Mouse (Mus musculus): ENCODE data around the gene Asb7. TPM values are rescaled to one million over a fixed set of nuclear protein-coding genes. Genes with fewer than 3 reads are reported as not detected.

Gene Asb7
- total RNA-seq, 2 experiments from 2014 or later = 19.5 to 20.6 TPM

DNA sequence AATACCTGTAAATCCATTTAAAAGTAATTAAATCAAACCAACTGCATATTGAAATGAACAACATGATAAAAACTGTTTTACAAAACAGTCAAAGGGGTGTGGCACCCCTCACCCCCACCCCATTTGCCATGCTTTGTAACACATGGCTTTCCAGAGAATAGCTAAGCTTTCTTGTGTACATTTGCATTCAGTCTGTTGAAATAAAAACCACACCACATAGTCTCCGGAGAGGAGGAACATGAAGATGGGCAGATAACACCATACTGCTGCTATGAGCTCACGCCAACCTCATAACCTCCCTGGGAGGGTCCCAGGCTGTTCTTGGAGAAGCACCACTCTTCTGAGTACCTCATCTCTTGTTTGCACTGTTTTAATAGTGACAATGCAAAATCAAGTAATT is 40.2 kb downstream of the Asb7 start:
- Histone ChIP-seq H3K4me3 (no peak overlapping the region), H3K27ac (no peak overlapping the region)
- TF ChIP-seq CTCF (conservative IDR thresholded peaks at IDR 0.05) = no peak
- no peak for DNase-seq (ENCODE audit: low spot score in 2 of 2)

DNA sequence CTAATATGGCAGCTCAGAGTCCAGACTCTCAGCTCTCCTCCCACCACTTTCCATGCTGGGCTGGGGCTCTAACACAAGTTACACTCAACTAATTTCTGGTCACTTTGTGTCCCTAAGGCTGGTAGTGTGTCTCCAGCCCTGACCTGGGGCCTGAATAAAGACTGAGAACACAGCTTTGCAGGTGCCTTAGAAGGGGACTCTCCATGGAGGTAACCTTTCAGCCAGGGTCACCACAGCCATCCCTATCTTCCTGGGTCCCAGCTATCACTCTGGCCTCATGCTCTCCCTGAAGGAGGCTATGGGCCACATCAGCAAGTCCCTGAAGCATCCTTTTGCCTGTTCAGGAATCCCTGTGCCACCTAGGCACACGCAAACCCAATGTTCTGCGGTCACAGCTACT is 43.7 kb downstream of the Asb7 start:
- no peak overlapping the region for H3K4me3 ChIP-seq
- no peak for TF ChIP-seq CTCF (conservative IDR thresholded peaks at IDR 0.05)
- DNase-seq (ENCODE audit: low spot score in 2 of 2) = no peak
- no peak overlapping the region for H3K27ac ChIP-seq

DNA sequence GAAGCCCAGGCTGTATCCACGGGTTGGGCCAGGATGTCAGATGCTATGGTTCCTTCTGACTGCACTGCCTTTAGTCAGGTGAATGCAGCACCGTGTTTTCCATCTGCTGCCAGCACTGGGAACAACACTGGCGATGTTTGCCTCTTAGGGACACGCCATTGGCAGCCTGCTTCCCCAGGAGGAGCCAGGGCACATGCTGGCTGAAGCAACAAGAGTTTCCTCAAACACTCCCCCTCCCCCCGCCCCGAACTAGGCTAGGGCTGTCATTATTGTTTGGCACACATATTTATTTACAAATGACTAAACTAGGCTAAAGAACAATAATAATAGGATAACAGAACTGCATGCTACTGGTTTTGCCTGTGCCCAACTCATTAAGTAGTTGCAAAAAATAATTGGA is 56.0 kb downstream of the Asb7 start:
- TF ChIP-seq CTCF (conservative IDR thresholded peaks at IDR 0.05) = no peak
- Histone ChIP-seq H3K27ac (no peak overlapping the region), H3K4me3 (no peak overlapping the region)
- DNase-seq (ENCODE audit: low spot score in 2 of 2) = no peak

DNA sequence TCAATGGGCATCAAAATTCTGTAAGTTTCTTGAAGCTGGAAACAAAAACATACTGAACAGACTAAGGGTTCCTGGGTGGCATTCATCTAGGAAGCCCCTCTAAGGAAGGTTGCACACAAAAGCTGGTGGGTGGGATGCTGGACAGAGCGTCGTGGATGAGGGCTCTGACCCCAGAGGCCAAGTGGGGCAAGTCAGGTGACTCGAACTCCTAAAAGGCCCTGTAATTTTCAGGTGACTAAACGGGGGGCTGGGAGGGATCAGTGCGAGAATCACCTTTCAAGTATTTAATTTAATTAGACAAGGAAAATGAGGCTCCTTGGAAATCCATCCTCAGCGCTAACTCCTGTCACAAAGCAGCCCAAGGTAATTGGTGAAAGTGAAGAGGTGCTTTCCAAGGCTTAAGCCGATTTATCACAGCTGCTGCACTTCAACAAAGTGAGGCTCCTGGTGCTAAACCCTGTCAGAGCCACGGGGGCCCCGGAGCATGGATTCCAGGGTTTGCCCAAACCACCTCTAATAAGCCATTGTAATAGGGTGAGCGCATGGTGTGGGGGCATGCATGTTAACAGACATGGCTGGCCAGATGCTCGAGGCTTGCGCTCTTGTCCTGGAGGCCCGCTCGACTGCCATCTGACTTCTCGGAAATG is 59.1 kb downstream of the Asb7 start:
- DNase-seq (ENCODE audit: low spot score in 2 of 2) = no peak
- Histone ChIP-seq H3K4me3 (no peak overlapping the region), H3K27ac (no peak overlapping the region)
- no peak for TF ChIP-seq CTCF (conservative IDR thresholded peaks at IDR 0.05)

DNA sequence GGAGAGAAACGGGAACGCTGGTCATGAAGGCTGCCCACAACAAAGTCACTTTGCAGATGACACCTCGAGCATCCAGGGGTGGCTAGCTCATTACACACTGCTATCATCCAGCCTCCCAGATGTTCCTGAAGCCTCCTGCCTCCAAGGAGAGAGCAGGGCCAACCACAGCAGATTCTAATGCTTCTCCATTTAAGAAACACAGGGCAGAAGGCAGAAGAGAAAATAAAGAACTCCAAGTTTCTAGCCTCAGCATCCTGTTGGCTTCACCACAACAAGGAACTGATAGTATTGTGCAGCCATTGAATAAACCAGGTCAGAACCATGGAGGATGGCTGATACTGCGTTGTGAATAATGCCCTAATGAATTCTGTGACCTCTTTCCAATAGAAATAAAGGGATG is 60.0 kb downstream of the Asb7 start:
- Histone ChIP-seq H3K27ac (no peak overlapping the region), H3K4me3 (no peak overlapping the region)
- no peak for TF ChIP-seq CTCF (conservative IDR thresholded peaks at IDR 0.05)
- DNase-seq (ENCODE audit: low spot score in 2 of 2) = no peak

DNA sequence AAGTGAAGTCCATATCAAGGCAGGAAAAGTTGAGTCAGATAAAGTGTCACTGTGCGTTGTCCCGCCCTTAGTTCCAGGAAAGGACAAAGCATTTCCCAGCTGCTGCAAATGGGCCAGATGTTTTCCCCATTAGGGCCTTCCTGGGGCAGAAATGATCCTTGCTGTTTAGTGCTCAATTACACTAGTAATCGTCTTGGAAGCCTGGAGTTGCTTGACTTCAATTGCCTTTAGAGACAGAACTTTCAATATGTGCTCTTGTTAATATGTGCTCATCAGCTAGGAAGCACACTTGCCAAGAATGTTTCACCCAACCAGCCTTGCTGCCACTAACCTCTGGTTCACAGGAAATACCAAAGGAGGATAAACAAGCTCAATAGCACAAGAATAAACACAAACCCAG is 66.0 kb downstream of the Asb7 start:
- DNase-seq (ENCODE audit: low spot score in 2 of 2) = no peak
- TF ChIP-seq CTCF (conservative IDR thresholded peaks at IDR 0.05) = no peak
- Histone ChIP-seq H3K4me3 (no peak overlapping the region), H3K27ac (no peak overlapping the region)

GRCm38 (mm10) chr7:66601846-66602245 is 87.5 kb downstream of the Asb7 start:
- no peak for DNase-seq (ENCODE audit: low spot score in 2 of 2)
- no peak overlapping the region for H3K4me3 ChIP-seq
- H3K27ac ChIP-seq = no peak overlapping the region
- TF ChIP-seq CTCF (conservative IDR thresholded peaks at IDR 0.05) = no peak

GRCm38 (mm10) chr7:66600622-66601610 is 88.5 kb downstream of the Asb7 start:
- Histone ChIP-seq H3K4me3 (no peak overlapping the region), H3K27ac (no peak overlapping the region)
- no peak for TF ChIP-seq CTCF (conservative IDR thresholded peaks at IDR 0.05)
- no peak for DNase-seq (ENCODE audit: low spot score in 2 of 2)

- Histone ChIP-seq H3K27ac (no peak overlapping the region), H3K4me3 (no peak overlapping the region)
- TF ChIP-seq CTCF (conservative IDR thresholded peaks at IDR 0.05) = no peak
- no peak for DNase-seq (ENCODE audit: low spot score in 2 of 2)
Measured at GRCm38 (mm10) chr7:66600126-66600525, 89.3 kb downstream of the Asb7 start.

DNA sequence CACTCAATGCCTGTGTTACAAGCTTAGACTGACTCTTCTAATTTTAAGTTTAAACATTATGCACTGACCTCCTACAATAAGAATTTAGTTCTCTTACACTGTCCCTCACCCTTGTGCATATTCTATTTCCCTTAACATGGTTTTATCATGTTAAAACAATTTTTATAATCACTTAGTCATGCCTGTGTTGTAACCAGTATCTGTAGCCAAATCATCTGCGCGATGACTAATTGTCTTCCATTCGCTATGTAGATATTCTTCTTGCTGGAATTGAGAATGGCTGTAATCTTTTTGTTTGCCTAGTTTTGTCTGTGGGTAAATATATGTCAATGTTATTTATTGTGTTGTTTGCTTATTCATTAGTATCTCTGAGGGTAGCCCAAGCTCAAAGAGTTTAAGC is 91.5 kb downstream of the Asb7 start:
- Histone ChIP-seq H3K27ac (no peak overlapping the region), H3K4me3 (no peak overlapping the region)
- DNase-seq (ENCODE audit: low spot score in 2 of 2) = no peak
- no peak for TF ChIP-seq CTCF (conservative IDR thresholded peaks at IDR 0.05)

Other genes starting within 250 kb of the Asb7 start
- gene Lins1, start 293 bp upstream of the Asb7 start, total RNA-seq (2021) = 1 to 10 TPM; 9.0 to 9.1 TPM
- gene Cers3, start 53.9 kb upstream of the Asb7 start, total RNA-seq (2021) = under 1 TPM; 0.32 to 0.61 TPM
- gene Adamts17, start 150.1 kb upstream of the Asb7 start, total RNA-seq (2021) = 10 to 100 TPM; 27.3 to 32.7 TPM

Measured in layer of hippocampus, adult 2 months (tissue).